ENCODE assay signal across 21 mouse cellular contexts in the genomic region with DNA sequence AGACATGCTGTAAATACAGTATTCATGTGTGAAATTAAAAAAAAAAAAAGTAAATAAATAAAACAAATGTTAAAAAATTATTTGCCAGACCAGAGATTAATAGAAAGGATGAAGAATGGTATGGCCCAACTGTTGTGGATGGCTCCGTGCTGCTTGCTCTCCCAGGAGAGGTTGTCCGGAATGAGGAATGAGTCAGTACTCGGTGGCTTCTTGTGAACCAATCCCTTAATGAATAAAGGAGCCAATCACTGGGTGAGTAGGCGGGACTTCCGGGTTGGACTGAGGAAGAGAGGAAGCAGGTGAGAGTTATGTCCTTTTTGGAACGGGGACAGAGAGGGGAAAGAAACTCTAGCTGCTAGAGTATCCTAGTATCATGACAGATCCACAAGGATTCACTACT. TPM values are rescaled to one million over a fixed set of nuclear protein-coding genes. Genes with fewer than 3 reads are reported as not detected.
"Had no signal": no experiment of that assay in that cellular context is flagged by ENCODE, and none has a peak within 500 bp of the region (broad histone marks: within the 10 kb centered on the region; RNA-seq: fewer than 3 reads in every experiment).

No protein-coding gene starts in this region.

- H3K9me3 ChIP-seq: kidney, embryonic 15.5 days; liver, embryonic 13.5 days; midbrain, embryonic 12.5 days; midbrain, embryonic 15.5 days; neural tube, embryonic 13.5 days had no signal

- H3K4me2 ChIP-seq: kidney, embryonic 15.5 days; liver, embryonic 13.5 days; midbrain, embryonic 12.5 days; midbrain, embryonic 15.5 days; neural tube, embryonic 13.5 days had no signal

- H3K9ac ChIP-seq: kidney, embryonic 15.5 days; liver, embryonic 13.5 days; midbrain, embryonic 12.5 days; midbrain, embryonic 15.5 days; neural tube, embryonic 13.5 days had no signal

- ATAC-seq: midbrain, embryonic 15.5 days had no signal

- H3K4me3 ChIP-seq: kidney, embryonic 15.5 days; left cerebral cortex, adult 2 months; liver, embryonic 13.5 days; midbrain, embryonic 12.5 days; midbrain, embryonic 15.5 days; neural tube, embryonic 13.5 days had no signal

- H3K4me1 ChIP-seq: kidney, embryonic 15.5 days; liver, embryonic 13.5 days; midbrain, embryonic 12.5 days; midbrain, embryonic 15.5 days; neural tube, embryonic 13.5 days had no signal

- H3K27ac ChIP-seq: kidney, embryonic 15.5 days; left cerebral cortex, adult 2 months; liver, embryonic 13.5 days; midbrain, embryonic 12.5 days; midbrain, embryonic 15.5 days; neural tube, embryonic 13.5 days; stomach, postnatal 0 days had no signal

- H3K27me3 ChIP-seq: kidney, embryonic 15.5 days; liver, embryonic 13.5 days; midbrain, embryonic 12.5 days; midbrain, embryonic 15.5 days; neural tube, embryonic 13.5 days had no signal

- DNase-seq: kidney, postnatal 10 days; kidney, postnatal 36 days; layer of hippocampus, postnatal 36 days; liver, embryonic 13.5 days; lung, adult 2 months; lung, postnatal 14 days; lung, postnatal 4 days; retina, postnatal 1 day; thymus, adult 2 months; thymus, postnatal 14 days; thymus, postnatal 4 days had no signal

- H3K36me3 ChIP-seq: kidney, embryonic 15.5 days; liver, embryonic 13.5 days; midbrain, embryonic 12.5 days; midbrain, embryonic 15.5 days; neural tube, embryonic 13.5 days had no signal

RNA-seq across cellular contexts. Expression of a gene that starts 48.7 kb away (rescaled TPM):
- total RNA-seq: layer of hippocampus, adult 8-10 months; layer of hippocampus, postnatal 36 days; left cerebral cortex, adult 2 months; left cerebral cortex, postnatal 36 days; liver, adult 2 months; neutrophil, adult 5-6 weeks had no signal
- polyA plus RNA-seq: liver, adult 2 months had no signal
